Mouse (Mus musculus): ENCODE measurements at regions not wholly inside any gene's neighbourhood (a gene's known extent, or its start where the extent isn't known, plus 50 kb on each side); places are given as distances from the start of the nearest gene placed in this dataset.

DNA sequence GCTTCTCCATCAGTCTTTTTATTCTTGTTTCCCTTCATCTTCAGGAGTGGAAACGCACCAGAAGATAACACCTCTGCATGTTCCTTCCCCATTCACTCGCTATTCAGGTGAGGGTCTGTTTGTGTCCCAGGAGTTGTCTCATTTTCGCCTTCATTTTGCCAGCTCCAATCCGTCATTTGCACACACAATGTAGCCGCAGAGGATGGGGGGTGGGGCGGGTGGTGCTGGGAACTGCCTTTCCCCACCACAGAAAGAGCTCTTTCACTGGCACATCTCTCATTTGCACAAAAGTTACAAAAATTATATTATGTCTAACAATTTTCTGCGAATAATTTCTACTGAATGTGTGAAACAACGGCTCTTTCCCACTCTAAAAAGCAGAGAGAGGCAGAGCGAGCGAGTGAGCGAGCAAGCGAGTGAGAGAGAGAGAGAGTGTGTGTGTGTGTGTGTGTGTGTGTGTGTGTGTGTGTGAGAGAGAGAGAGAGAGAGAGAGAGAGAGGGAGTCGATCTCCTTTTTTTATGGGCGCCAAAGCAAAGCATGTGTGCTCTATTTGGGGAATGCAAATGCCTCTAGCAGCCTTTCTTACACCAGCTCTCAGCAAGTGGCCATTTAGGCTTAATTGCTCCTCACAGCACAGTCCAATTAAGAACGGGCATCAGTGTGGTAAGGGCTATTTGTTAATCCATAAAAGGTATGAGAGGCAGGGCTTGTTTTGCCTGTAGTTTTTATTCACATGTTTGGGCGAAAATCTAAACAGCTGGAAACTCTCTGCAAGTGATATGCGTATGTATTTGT lies 225.2 kb upstream of the Kif2a start:
- TF ChIP-seq GATA1 (IDR thresholded peaks at IDR 0.05; ENCODE audit: low read length) (no peak), TAL1 (IDR thresholded peaks at IDR 0.05; ENCODE audit: low read length) (no peak)
